Mouse (Mus musculus): ENCODE results near the gene Rhoq.

DNA sequence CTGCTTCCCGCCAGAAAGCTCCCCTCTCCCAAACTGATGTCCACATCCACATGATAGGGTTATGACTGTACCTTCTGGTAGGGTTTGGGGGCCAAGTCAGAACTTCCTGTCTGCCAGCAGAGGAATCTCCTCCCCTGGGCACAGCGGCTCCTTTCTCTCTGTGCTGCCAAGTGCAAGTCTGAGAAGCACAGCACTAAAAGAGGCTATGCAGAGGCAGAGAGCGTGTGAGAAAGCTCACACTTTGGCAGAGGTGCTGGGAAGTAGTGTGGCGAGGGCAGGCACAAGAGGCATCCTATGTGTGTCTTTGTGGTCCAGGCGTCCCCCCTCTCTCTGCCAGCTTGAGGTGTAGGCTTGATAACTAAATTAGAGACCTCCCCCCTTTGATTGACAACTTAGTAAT is 8.2 kb downstream of the Rhoq start:
- TF ChIP-seq POLR2A (IDR thresholded peaks at IDR 0.05; ENCODE audit: insufficient read depth, low read depth, low read length) (no peak), EP300 (IDR thresholded peaks at IDR 0.05; ENCODE audit: insufficient read depth, low read depth, low read length) (no peak)

All from heart, adult 2 months (tissue).